Mouse (Mus musculus) CH12.LX (cell line): Measurements from ENCODE around the gene Pik3c2b. TPM values are rescaled to one million over a fixed set of nuclear protein-coding genes. Genes with fewer than 3 reads are reported as not detected.

Source experiments
- DNase-seq: peaks from one replicate; pipeline ENCODE4 v3.0.0-alpha.2; 2013; ENCODE audit errors: extremely low read depth
- H3K27ac ChIP-seq: 2 replicates; pipeline ENCODE4 v1.5.1; 2012; ENCODE audit warnings: low read depth, mild to moderate bottlenecking, control low read depth, moderate library complexity; ENCODE audit not compliant: insufficient read depth
- H3K27me3 ChIP-seq: replicated peaks from 2 replicates; pipeline ENCODE3; 2012; ENCODE audit warnings: inconsistent platforms
- H3K36me3 ChIP-seq, 2 experiments: replicated peaks in 1 of 2; 2 replicates each; pipeline versions ENCODE3 to v1.6.1; 2012; ENCODE audit warnings: inconsistent platforms in 1 of 2, low read length in 1 of 2, mild to moderate bottlenecking in 1 of 2, mixed read lengths in 1 of 2, moderate library complexity in 1 of 2; ENCODE audit not compliant: control insufficient read depth in 1 of 2, insufficient read depth in 1 of 2
- H3K4me1 ChIP-seq, 2 experiments: 2 replicates each; pipeline ENCODE4 v1.6.1; 2012; ENCODE audit warnings: inconsistent platforms in 1 of 2, moderate library complexity in 1 of 2; ENCODE audit not compliant: insufficient read depth in 2 of 2, control insufficient read depth in 1 of 2
- H3K4me2 ChIP-seq: 2 replicates; pipeline ENCODE4 v1.6.1; 2012; ENCODE audit warnings: low read depth, mild to moderate bottlenecking, control low read depth; ENCODE audit not compliant: poor library complexity, insufficient read depth, severe bottlenecking
- H3K4me3 ChIP-seq, 3 experiments: fragments of 150-350 bp in 1 of 3; sonication (generic) in 1 of 3; replicated peaks in 1 of 3; 2 replicates each; pipeline versions ENCODE3 to v1.5.1; 2011 to 2012; ENCODE audit warnings: low read depth in 2 of 3, low read length in 2 of 3, mild to moderate bottlenecking in 2 of 3, moderate library complexity in 2 of 3, control low read depth in 1 of 3, improper control_type of control experiment in 1 of 3, inconsistent platforms in 1 of 3, mixed read lengths in 1 of 3; ENCODE audit not compliant: poor library complexity in 1 of 3
- H3K79me2 ChIP-seq: replicated peaks from 2 replicates; pipeline ENCODE4 v1.6.1; 2012; ENCODE audit warnings: mild to moderate bottlenecking, moderate library complexity; ENCODE audit not compliant: control insufficient read depth, poor library complexity, insufficient read depth, severe bottlenecking; ENCODE audit errors: extremely low read depth
- H3K9ac ChIP-seq: 2 replicates; pipeline ENCODE4 v1.6.1; 2012; ENCODE audit warnings: low read depth, mild to moderate bottlenecking, control low read depth, moderate library complexity; ENCODE audit not compliant: insufficient read depth
- H3K9me3 ChIP-seq: replicated peaks from 2 replicates; pipeline ENCODE3; 2012; ENCODE audit warnings: low read length, inconsistent platforms, mixed read lengths
- CHD1 ChIP-seq: IDR thresholded peaks from 2 replicates; pipeline ENCODE4 v1.6.1; 2012; ENCODE audit warnings: low read depth, low read length, improper control_type of control experiment, inconsistent platforms
- CTCF ChIP-seq, 2 experiments: IDR thresholded peaks in 1 of 2; conservative IDR thresholded peaks in 1 of 2; 2 replicates each; pipeline ENCODE4 v1.5.1; 2011 to 2012; ENCODE audit warnings: low read depth in 2 of 2, low read length in 2 of 2, improper control_type of control experiment in 1 of 2, inconsistent platforms in 1 of 2, mild to moderate bottlenecking in 1 of 2, moderate library complexity in 1 of 2
- KAT2A ChIP-seq: IDR thresholded peaks from 2 replicates; pipeline ENCODE4 v1.6.1; 2012; ENCODE audit warnings: low read length, improper control_type of control experiment, inconsistent platforms; ENCODE audit not compliant: insufficient replicate concordance
- MAX ChIP-seq: IDR thresholded peaks from 2 replicates; pipeline ENCODE4 v1.6.1; 2011; ENCODE audit warnings: low read length, improper control_type of control experiment
- MAZ ChIP-seq: IDR thresholded peaks from 2 replicates; pipeline ENCODE4 v1.6.1; 2012; ENCODE audit warnings: low read depth, mild to moderate bottlenecking, inconsistent platforms, low read length, improper control_type of control experiment, moderate library complexity
- NELFE ChIP-seq: IDR thresholded peaks from 2 replicates; pipeline ENCODE4 v1.6.1; 2011; ENCODE audit warnings: low read depth, low read length, improper control_type of control experiment
- POLR2A ChIP-seq: IDR thresholded peaks from 2 replicates; pipeline ENCODE4 v1.6.1; 2011; ENCODE audit warnings: low read depth, mild to moderate bottlenecking, improper control_type of control experiment, low read length
- POLR2AphosphoS2 ChIP-seq: IDR thresholded peaks from 2 replicates; pipeline ENCODE4 v1.6.1; 2011; ENCODE audit warnings: low read depth, low read length, improper control_type of control experiment
- RCOR1 ChIP-seq: conservative IDR thresholded peaks from 2 replicates; pipeline ENCODE4 v1.6.1; 2012; ENCODE audit warnings: low read depth, mild to moderate bottlenecking, inconsistent platforms, low read length, improper control_type of control experiment
- SIN3A ChIP-seq: IDR thresholded peaks from 2 replicates; pipeline ENCODE4 v1.6.1; 2012; ENCODE audit warnings: low read length, improper control_type of control experiment, inconsistent platforms
- SMC3 ChIP-seq: IDR thresholded peaks from 2 replicates; pipeline ENCODE4 v1.6.1; 2011; ENCODE audit warnings: low read depth, low read length, improper control_type of control experiment
- TBP ChIP-seq: conservative IDR thresholded peaks from 2 replicates; pipeline ENCODE4 v1.6.1; 2011; ENCODE audit warnings: low read depth, low read length, improper control_type of control experiment
- UBTF ChIP-seq: IDR thresholded peaks from 2 replicates; pipeline ENCODE4 v1.6.1; 2012; ENCODE audit warnings: low read depth, mild to moderate bottlenecking, inconsistent platforms, low read length, improper control_type of control experiment, moderate library complexity
- USF2 ChIP-seq: conservative IDR thresholded peaks from 2 replicates; pipeline ENCODE4 v1.6.1; 2011; ENCODE audit warnings: low read depth, low read length, improper control_type of control experiment
- ZMIZ1 ChIP-seq: IDR thresholded peaks from 2 replicates; pipeline ENCODE4 v1.6.1; 2012; ENCODE audit warnings: low read depth, mild to moderate bottlenecking, inconsistent platforms, low read length, improper control_type of control experiment
- ZNF384 ChIP-seq: IDR thresholded peaks from 2 replicates; pipeline ENCODE4 v1.6.1; 2012; ENCODE audit warnings: low read depth, low read length, improper control_type of control experiment, inconsistent platforms
- dilution Hi-C: fragments of 300-500 bp; cut with MboI; formaldehyde crosslinking; loops from 2 replicates; pipeline ENCODE4 v1.14.3; 2020; ENCODE audit warnings: low sequenced_read_pairs; ENCODE audit not compliant: extremely low pct_unique_long_range_greater_than_20kb, extremely low pct_ligation_motif_present
- in situ Hi-C: fragments of 300-500 bp; cut with MboI; formaldehyde crosslinking; loops from 3 replicates; pipeline ENCODE4 v1.14.3; 2019; ENCODE audit warnings: low sequenced_read_pairs, low pct_ligation_motif_present, low pct_unique_long_range_greater_than_20kb, mixed read lengths
- polyA plus RNA-seq: library from polyadenylated mRNA; unstranded; fragments of >175 nt; gene quantifications from 2 replicates; pipeline ENCODE4 v1.2.1, GENCODE M21; 2012; ENCODE audit warnings: low read depth; ENCODE audit not compliant: insufficient read length
- total RNA-seq, 2 experiments: library from RNA; depleted of rRNA; stranded (reverse); fragments of 300-350 nt in 1 of 2; fragments of >200 nt in 1 of 2; gene quantifications; 2 replicates each; pipeline ENCODE4 v1.2.3; 2012 to 2014

Pik3c2b gene
- total and polyA plus RNA-seq, 3 experiments = 8.7 to 16.5 (median 12.0) TPM

- no peak overlapping the region for H3K27ac ChIP-seq
- no peak overlapping the region for H3K9ac ChIP-seq
- H3K4me2 ChIP-seq = no peak overlapping the region
- in situ Hi-C loops = no loop called here
- TF ChIP-seq SIN3A (no peak), POLR2AphosphoS2 (no peak), ZMIZ1 (no peak), NELFE (no peak), RCOR1 (no peak), CHD1 (no peak), UBTF (no peak), MAZ (no peak), KAT2A (no peak), POLR2A (no peak), ZNF384 (no peak)
- dilution Hi-C loops = no loop called here
- H3K27me3 ChIP-seq = no peaks in the 10 kb centered on the region
- DNase-seq = no peak
- peaks cover 40 to 79% of the 10 kb centered on the region in 2 experiments for H3K36me3 ChIP-seq
- peaks cover 2% of the 10 kb centered on the region; the same call in 1 of the 2 replicates for H3K79me2 ChIP-seq
- peaks cover 21 to 94% of the 10 kb centered on the region in 2 experiments for H3K4me1 ChIP-seq
- H3K4me3 ChIP-seq = no peak overlapping the region
- no peaks in the 10 kb centered on the region for H3K9me3 ChIP-seq
These were observed 27.9 kb downstream of the Pik3c2b start for GRCm38 (mm10) chr1:133073327-133073856.

DNA sequence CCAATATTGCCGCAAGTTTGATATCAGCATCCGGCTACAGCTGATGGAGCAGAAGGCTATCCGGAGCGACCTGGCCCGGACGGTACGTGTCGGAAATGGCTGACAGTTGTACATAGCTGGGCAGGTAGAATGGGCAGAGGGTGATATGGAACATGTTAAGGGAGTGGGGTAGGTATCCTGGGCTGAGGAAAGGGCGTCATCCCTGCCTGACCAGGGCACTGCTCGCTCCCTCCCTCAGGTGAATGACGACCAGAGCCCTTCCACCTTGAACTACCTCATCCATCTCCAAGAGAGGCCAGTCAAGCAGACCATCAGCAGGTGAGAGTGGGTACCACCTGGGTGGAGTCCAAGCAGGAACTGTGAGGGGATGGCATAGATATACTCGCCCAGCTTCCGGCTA lies 29.1 kb downstream of the Pik3c2b start:
- H3K27ac ChIP-seq = no peak overlapping the region
- no peak for TF ChIP-seq CTCF (conservative IDR thresholded peaks at IDR 0.05 in 1 of 2, IDR thresholded peaks at IDR 0.05 in 1 of 2; ENCODE audit: low read depth in 2 of 2, low read length in 2 of 2)
- TF ChIP-seq MAX = no peak
- TF ChIP-seq TBP = no peak
- no peak for TF ChIP-seq SMC3
- no peak for TF ChIP-seq USF2
- no peak for TF ChIP-seq POLR2AphosphoS2
- no peak overlapping the region for H3K9ac ChIP-seq
- H3K4me3 ChIP-seq = no peak overlapping the region
- H3K79me2 ChIP-seq = peaks cover 2% of the 10 kb centered on the region; the same call in 1 of the 2 replicates
- DNase-seq = no peak
- H3K9me3 ChIP-seq = no peaks in the 10 kb centered on the region
- in situ Hi-C loops (no loop called here), dilution Hi-C loops (no loop called here)
- no peak overlapping the region for H3K4me2 ChIP-seq
- H3K27me3 ChIP-seq = no peaks in the 10 kb centered on the region
- H3K36me3 ChIP-seq = peaks cover 32 to 77% of the 10 kb centered on the region in 2 experiments
- peaks cover 15 to 88% of the 10 kb centered on the region in 2 experiments for H3K4me1 ChIP-seq
